Mouse (Mus musculus) neutrophil, adult 5-6 weeks (primary cell): ENCODE data around the gene Dock4. TPM values are rescaled to one million over a fixed set of nuclear protein-coding genes. Genes with fewer than 3 reads are reported as not detected.
A peak's percentile ranks its signal among the peaks of the same experiment; 100 is the strongest.

Experiments used
- ATAC-seq: fragments of 151-379, 151-347 bp; 2 replicates; pipeline ENCODE4 v1.8.0; 2017; ENCODE audit warnings: mild to moderate bottlenecking, moderate TSS enrichment; ENCODE audit not compliant: insufficient number of reproducible peaks, poor library complexity, low FRiP score, severe bottlenecking; ENCODE audit errors: extremely low read depth
- total RNA-seq: library from RNA; stranded (forward); fragments of 200-1000 nt; gene quantifications from 2 replicates; pipeline ENCODE4 v1.2.3, GENCODE M21; 2017

Gene Dock4
- total RNA-seq, 1 experiment from 2014 or later: 7.6 TPM

DNA sequence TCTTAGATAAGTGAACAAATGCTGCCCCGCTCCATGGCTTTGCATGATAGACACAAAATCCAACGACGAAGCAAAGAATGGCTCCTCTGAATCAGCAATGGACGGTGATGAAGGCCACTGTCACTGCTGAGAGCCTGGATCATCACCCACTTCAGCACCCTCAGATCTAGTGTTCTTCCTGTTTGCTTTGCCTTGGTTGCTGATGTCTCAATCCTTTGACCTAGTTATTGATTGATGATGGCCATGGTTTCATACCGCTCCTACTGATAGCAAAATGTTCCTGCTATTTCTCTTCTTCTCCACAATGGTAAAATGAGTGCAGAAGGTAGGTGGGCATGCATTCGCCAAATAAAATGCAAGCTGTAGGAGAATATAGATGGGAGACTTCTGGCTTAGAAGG, 150.7 kb downstream of the Dock4 start:
- no peak for ATAC-seq

DNA sequence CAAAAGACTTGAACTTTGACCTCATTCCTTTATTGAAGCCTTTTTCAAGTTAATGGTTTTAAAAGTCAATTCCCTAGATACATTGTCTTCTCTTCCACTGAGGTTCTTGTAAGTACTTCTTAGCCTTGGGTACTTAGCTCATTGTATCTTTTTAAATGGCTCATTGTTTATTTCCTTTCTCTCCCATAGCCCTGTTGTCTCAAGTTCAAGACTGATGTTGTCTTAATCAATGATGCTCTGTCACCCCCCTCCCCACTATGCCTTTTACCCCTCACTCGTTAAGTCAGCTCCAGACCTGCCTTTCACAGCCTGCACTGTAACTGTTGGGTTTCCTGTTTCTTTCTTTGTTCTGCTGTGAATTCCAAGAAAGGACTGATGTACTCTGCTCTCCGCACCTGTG, 154.2 kb downstream of the Dock4 start:
- ATAC-seq: no peak

DNA sequence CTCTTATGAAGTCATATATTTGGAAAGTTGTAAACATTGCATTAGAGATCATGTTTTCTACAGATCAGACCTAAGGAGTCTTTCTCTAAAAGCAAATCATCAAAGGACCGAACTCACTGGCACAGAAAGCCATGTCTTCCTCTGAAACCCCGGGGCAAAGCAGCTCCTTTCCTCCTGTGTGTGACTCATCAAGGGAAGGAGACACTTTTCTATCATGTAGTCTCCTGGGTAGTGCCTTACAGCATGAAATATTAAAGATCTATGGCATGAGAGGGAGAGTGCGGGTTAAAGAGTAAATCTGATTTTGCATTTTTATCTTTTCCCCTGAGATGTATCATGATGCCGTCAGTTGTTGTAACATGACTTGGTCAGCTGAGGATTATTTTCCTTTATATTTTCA, 159.8 kb downstream of the Dock4 start:
- ATAC-seq: no peak

DNA sequence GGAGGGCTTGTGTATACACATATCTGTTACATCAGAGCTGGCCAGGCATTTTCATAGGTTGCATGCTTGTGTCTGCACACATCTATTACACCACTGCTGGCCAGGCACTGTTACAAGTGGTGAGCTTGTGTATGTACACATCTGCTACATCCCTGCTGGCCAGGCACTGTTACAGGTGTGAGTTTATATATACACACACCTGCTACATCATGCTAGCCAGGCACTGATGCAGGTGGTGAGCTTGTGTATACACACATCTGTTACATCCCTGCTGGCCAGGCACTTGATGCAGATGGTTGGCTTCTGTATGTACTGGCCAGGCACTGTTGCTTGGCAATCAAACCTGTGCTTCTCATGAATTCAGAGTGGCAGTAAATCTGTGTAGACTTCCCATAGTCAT, 177.2 kb downstream of the Dock4 start:
- ATAC-seq: no peak

DNA sequence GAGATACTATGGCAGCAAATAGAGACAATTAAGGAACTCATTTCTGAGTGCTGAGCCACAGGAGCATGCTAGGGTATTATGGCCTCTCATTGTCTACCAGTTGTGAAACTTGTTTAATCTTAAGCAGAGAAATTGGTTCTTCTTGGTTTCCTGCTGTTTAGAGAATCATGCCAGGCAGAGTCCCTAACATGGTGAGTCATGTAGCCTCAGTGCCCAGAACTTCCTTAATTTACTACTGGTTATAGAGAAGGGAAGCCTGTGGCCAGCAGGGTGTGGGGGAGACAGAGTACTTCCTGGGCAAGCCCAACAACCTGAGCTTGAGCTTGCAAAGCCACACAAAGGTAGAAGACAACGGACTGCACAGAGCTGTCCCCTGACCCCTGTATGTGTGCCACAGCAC, 180.8 kb downstream of the Dock4 start:
- ATAC-seq: peak; percentile 99

DNA sequence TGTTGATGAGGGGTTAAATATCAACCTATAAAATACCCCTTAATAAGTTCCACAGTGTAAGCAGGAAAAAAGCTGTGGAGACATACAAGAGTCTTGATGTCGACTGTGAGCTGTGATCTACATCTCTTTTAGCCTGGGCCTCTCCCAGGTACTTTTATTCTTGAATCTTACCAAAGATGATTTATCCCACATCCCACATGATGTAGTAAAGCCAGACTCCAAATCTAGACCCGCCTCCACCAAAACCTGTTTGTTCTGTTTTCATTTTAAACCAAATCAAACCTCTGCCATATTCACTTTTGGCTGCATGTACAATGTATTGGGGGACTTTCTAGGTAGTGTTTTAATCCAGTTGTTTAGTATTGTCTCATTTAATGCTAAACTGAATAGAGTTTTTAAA, 187.5 kb downstream of the Dock4 start:
- ATAC-seq: no peak

DNA sequence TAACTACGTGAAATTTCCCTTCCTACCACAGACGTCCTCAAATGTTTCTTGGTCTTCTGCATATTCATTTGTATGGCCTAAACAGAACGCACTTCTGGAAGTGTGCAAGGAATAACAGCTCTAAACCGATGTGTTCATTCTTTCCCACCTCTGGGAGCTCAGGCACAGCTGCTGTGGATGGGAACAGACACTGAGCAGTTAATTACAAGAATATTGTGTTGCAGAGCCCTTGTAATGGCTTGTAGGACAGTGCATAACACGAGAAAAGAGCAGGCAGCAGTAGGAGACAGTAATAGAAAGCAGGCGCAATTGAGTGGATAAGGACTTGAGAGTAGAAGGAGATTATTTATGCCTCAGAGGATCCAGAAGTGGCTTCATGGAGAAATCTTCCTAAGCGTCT, 188.4 kb downstream of the Dock4 start:
- ATAC-seq: no peak

DNA sequence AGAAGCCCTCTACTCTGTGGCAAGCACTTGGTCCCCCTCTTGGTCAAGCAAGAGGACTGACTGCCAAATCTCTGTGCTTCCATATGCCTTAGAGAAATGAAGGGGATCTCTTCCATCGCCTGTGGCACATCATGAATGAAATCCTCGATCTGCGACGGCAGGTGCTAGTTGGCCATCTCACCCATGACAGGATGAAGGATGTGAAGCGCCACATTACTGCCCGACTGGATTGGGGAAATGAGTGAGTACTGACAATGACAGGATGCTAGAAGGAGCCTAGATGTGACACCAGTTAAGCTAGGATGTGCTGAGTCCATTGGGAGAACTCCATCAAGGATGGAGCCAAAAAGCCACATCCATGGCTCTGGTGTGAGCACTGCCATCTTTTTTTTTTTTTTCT, 190.2 kb downstream of the Dock4 start:
- ATAC-seq: no peak

DNA sequence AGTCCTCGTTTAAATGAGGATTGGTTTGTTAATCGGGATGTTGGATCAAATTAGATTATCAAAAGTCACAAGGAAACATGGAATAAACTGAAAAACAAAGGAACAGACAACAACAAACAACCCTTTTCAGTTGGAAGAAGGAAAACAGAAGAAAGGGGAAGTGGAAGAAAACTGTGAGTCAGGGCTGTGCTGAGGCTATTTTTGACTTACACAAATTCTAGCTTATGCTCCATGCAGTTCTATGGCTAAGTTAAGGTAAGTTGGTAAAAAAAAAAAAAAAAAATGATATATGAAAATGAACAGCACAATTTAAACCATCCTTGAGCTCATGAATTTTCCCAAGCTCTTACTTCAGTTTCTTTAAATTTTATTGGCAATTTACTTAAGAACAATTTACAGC, 191.7 kb downstream of the Dock4 start:
- ATAC-seq: no peak

DNA sequence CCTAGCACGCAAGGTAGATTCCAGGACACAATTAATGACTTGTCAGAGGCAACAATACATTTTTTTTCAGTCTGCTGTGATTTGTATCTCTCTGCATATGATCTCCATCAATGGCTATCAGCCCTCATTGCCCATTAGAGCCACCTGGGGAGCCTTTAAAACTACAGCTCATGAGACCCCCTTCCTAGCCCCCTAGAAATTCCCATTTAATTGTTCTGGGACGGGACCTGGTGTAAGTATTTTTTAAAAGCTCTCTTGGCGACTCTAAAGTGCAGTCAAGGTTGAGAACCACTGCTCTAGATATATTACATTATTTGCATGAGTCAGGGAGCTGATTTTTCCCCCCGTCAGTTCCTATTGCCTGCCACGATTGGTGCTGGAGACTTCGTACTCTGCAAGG, 200.1 kb downstream of the Dock4 start:
- ATAC-seq: no peak

DNA sequence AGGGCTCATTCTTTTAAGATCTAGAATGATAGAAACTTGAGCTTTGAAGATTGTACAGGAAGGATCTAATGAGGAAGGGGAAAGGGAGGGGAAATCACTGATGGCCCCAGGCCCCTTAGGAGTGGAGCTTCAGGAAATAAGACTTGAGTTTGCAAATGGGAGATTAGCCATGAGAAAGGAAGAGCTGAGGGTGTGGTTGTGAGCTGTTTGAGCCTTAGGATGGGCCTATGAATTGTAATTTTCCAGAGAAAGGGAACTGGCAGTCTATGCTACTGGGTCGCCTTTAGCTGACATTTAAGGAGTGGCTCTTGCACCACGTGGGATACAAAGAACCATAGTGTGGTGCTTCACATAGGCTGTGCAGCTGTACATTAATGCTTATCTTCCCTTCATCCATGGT, 208.6 kb downstream of the Dock4 start:
- ATAC-seq: no peak

DNA sequence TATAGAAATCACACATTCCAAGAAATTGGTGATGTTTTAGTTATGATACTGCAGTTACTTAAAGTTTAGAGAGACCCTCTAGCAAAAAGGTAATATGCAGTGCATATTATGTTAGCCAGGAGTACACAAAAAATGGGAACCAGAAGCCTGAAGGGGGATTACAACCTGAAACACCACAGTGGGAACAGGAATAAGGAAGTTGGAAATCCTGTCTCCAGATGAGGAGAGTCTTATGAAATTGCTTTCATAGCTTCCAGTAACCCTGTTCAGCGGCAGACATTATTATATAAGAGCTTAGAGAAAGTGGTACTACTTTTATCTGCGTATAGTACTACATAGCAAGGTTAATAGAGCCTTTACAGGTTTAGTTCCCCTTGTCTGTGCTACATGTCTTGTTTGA, 210.1 kb downstream of the Dock4 start:
- ATAC-seq: no peak

DNA sequence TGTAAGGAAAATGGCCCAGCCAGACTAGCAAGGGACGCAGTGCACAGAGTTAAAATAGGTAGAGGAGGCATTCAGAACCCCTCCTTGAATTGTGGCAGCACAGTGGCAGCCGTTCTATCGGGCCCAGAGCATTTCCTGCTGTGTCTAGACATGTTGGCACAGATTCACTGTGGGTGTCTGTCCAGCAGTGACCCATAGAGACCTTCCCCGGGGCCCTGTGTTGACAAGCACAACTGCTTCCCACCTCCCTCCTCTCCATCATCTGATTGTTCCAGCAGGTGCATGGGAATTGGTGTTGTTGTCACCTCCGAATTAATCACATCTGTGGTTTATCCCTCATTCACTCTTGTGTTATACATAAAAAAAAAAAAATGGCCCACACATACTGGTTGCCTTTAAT, 210.7 kb downstream of the Dock4 start:
- no peak for ATAC-seq

DNA sequence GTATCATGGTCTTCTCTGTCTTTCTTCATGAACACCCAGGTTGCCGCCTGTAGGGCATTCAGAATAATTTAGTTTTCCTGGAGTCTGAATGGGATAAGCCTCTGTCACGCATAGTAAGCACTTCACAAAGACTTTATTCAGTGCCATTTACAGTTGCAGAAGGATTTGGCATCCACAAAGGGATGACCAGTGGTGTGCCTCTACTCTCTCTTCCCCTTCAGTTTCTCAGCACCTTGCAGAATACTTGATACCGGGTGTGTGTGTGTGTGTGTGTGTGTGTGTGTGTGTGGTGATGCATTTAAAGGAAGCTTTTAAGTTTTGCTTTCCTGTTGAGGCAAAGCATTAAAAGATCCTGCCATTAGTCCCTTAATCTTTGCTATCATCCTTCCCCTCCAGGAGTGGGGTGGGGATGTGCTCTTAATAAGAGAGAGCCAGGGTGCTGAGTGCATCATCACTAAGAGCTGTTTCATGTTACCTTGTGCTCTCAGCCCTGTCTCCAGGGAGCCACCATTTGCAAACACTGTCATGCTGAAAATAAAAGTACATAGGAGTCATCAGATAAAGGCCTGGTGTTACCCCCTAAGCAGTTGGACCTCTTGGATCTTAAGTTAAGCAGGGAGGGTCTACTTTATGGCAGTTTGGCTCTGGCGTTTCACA, 211.6 kb downstream of the Dock4 start:
- no peak for ATAC-seq

DNA sequence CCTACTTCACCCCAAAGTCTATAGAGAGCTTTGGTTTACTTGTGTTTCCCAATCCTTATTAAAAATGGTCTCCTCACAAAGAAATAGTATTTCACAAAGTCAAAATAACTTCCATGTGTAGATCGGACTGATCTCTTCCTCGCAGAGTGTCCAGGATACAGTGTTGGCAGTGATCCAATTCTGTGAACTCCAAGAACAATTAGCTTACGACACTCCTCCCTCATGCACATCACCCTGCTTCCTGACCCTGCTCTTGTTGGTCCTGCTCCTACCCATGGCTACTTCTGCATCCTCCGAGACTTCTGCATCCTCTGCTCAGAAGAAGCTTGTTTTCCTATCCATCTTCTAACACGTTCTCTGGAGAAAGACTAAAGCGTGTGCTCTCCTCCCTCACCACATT, 213.9 kb downstream of the Dock4 start:
- no peak for ATAC-seq

DNA sequence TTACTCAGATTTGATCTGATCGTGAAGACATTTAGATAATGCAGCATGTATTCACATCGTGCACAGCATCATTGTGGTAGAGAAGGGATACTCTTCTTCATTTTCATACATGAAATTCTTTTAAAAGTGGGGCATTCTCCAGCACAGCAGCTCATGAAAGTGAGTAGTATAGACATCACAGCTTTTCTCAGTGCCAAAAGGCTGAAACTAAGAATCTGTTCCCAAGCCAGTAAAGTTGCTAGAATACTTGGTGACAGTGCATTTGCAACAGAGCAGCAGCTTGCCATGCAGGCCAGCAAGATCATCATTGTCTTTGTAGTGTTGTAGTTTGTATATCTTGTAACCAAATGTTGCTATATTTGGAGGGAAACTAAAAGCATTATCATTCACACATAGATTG, 223.7 kb downstream of the Dock4 start:
- no peak for ATAC-seq

DNA sequence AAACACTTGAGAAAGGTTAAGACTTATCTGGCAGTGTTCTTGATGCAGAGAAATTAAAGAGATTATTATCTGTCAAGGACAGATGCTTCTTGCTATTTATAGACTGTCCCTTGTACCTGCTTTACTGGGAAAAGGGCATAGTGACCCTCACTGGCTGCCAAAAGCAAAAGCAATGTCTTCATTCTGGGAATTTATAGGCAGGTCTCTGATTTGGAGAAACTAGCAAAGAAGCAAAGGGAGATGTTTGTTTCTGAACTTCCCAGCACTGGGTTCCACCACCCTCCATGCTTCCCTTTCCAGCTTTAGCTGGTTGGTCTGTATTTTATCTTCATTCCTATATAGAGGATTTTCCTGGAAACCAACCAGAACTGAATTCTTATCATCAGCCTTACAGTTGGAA, 225.0 kb downstream of the Dock4 start:
- no peak for ATAC-seq

DNA sequence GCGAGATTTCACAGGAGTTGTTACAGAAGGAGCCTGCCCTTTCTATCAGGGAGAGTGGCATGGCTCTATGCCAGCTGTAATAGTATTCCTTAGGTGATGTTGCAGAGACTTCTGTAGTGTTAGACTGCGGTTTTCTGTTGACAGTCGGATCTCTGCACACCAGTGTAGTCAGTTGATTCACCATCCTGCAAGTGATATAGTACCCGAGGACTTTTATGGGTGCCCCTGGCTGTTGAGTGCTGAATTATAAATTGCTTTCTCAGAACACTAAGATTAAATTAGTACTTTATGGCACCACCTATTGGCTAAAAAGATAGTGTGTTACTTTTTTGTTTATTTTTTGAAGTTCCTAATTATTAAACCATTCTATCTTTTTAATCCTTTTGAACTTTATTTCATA, 234.0 kb downstream of the Dock4 start:
- no peak for ATAC-seq

DNA sequence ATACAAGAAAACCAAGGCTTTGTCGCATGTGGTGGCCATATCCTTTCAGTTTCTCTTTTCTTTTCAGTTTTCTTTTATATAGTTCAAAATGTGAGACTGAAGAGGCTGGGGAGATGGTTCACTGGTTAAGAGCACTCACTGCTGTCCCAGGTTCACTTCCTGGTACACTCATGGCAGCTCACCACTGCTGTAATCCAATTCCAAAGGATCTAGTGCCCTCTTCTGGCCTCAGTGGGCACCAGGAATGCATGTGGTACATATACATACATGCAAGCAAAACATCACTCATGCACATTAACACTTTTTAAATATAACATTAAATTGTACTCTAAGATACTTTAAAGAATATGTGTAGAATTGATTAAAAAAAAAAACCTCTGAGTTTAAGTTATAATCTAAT, 234.8 kb downstream of the Dock4 start:
- ATAC-seq: peak; percentile 96

DNA sequence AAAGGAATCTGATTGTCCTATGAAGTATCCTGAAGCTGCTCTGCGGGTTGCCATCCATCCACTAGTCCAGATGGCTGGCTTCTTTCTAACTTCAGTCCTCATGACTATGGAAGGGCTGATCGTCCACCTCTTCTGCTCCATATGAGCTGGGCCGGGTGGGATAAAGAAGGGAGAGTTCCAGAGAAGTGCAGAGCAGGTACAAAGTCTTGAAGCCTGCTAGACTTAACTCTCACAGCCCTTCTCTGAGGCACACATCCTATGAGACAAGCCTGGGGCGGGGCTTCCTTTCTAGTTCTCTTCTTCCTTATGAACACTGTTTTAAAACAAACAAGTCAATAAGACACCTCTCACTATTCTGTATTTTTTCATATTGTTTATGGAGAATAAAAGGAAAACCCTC, 245.7 kb downstream of the Dock4 start:
- ATAC-seq: no peak

DNA sequence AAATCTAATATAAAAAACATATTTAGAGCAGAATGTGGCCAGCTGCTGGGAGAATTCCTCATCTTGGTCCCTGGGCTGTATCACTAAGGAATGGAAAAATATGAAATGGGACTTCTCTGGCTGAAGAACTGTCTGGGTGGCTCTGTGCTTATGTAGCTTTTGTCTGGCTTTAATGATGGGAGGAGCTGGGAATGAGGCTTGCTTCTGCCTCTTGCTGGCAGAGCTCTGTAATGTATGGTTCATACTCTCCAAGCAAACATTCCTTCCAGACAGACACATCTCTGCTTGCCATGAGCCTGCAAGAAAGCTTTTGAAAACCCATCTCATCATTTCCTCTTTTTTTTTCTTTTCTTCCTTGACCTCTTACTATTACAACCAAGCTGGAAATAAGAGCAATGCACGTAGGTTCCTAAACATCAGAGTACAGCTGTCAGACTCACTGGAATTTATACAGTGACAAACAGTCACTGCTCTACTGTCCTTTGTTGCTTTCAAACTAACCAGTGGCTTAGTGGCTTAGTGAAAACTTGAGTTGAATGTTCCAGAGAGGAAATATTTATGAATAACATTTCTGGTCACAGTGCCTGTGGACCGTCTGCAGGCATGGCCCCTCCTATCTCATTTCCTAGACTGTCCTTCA, 248.4 kb downstream of the Dock4 start:
- ATAC-seq: no peak
